Mouse (Mus musculus): ENCODE data around the gene Gng2.

GRCm38 (mm10) chr14:19927879-19928278 lies 49.5 kb downstream of the Gng2 start:
- no peak for TF ChIP-seq HCFC1 (IDR thresholded peaks at IDR 0.05; ENCODE audit: borderline replicate concordance, insufficient read depth, low read length)
- no peak for TF ChIP-seq CHD2 (IDR thresholded peaks at IDR 0.05; ENCODE audit: low read depth, low read length)
- TF ChIP-seq ZC3H11A (IDR thresholded peaks at IDR 0.05; ENCODE audit: borderline replicate concordance, low read depth, low read length): no peak
- TF ChIP-seq ZNF384 (IDR thresholded peaks at IDR 0.05; ENCODE audit: low read depth, low read length): no peak

Data from ES-E14 (cell line).